Mouse (Mus musculus) liver, embryonic 12.5 days (tissue): ENCODE results near the gene Proser1. TPM values are rescaled to one million over a fixed set of nuclear protein-coding genes. Genes with fewer than 3 reads are reported as not detected.

Source experiments
- ATAC-seq: fragments of 200-750 bp; cut with Nextera tagmentation; 2 replicates; pipeline ENCODE4 v1.8.0; 2017; ENCODE audit warnings: moderate number of reproducible peaks, mild to moderate bottlenecking, moderate library complexity
- H3K27ac ChIP-seq: fragments of 300-500 bp; sonication (generic); 2 replicates; pipeline ENCODE4 v1.5.1; 2016; ENCODE audit warnings: mild to moderate bottlenecking
- H3K27me3 ChIP-seq: fragments of 300-500 bp; sonication (generic); replicated peaks from 2 replicates; pipeline ENCODE4 v1.6.1; 2016; ENCODE audit warnings: mild to moderate bottlenecking, moderate library complexity
- H3K36me3 ChIP-seq: fragments of 300-500 bp; sonication (generic); 2 replicates; pipeline ENCODE4 v1.6.1; 2016; ENCODE audit warnings: mild to moderate bottlenecking, moderate library complexity
- H3K4me1 ChIP-seq: fragments of 300-500 bp; sonication (generic); 2 replicates; pipeline ENCODE4 v1.6.1; 2016
- H3K4me2 ChIP-seq: fragments of 300-500 bp; sonication (generic); 2 replicates; pipeline ENCODE4 v1.6.1; 2016; ENCODE audit warnings: mild to moderate bottlenecking, moderate library complexity
- H3K4me3 ChIP-seq: fragments of 300-500 bp; sonication (generic); 2 replicates; pipeline ENCODE4 v1.5.1; 2016; ENCODE audit warnings: mild to moderate bottlenecking, moderate library complexity
- H3K9ac ChIP-seq: fragments of 300-500 bp; sonication (generic); 2 replicates; pipeline ENCODE4 v1.6.1; 2016; ENCODE audit warnings: mild to moderate bottlenecking, moderate library complexity
- H3K9me3 ChIP-seq: fragments of 300-500 bp; sonication (generic); replicated peaks from 2 replicates; pipeline ENCODE4 v1.6.1; 2016; ENCODE audit warnings: mild to moderate bottlenecking, moderate library complexity
- WGBS: fragments of 180-500 bp; shearing (Covaris S2); methylation state at CpG from one replicate; pipeline ENCODE4 v1.1.7; 2016; ENCODE audit not compliant: insufficient replicate concordance; 5-methylcytosine and 5-hydroxymethylcytosine counted together
- polyA plus RNA-seq: library from polyadenylated mRNA; unstranded; fragments of >200 nt; fragmentation: Nextera tagmentation; extraction: Ambion mirVana; gene quantifications from 2 replicates; pipeline ENCODE4 v1.2.1, GENCODE M21; 2016

The Proser1 gene
- polyA plus RNA-seq, 1 experiment from 2014 or later: 7.7 TPM

DNA sequence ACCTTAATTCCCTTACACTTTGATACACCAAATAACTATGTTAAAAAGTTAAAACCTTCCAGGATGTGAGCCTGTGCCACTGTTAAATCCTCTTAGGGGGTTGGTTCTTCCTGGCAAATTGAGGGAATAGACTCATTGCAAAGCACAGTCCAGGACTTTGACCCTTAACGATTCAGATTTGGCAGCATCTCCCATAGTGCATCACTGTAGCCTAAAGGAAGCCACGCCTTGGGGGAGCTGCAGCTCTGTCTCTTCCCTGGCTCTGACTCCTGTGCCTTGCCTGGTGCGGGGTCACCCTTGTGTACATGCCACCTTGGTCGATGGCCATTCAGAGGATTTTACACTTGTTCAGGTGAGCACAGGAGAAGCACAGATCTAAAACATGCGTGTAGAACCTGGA, 6.2 kb downstream of the Proser1 start:
- Histone ChIP-seq H3K27me3 (no peaks in the 10 kb centered on the region), H3K36me3 (peaks cover 73% of the 10 kb centered on the region), H3K4me3 (no peak overlapping the region), H3K4me1 (peaks cover 45% of the 10 kb centered on the region), H3K9ac (no peak overlapping the region), H3K27ac (no peak overlapping the region), H3K9me3 (no peaks in the 10 kb centered on the region), H3K4me2 (no peak overlapping the region)
- WGBS: 81% methylated on average over 5 of the region's 5 CpGs
- ATAC-seq: peak; percentile 45; the same call in 1 of the 2 replicates

DNA sequence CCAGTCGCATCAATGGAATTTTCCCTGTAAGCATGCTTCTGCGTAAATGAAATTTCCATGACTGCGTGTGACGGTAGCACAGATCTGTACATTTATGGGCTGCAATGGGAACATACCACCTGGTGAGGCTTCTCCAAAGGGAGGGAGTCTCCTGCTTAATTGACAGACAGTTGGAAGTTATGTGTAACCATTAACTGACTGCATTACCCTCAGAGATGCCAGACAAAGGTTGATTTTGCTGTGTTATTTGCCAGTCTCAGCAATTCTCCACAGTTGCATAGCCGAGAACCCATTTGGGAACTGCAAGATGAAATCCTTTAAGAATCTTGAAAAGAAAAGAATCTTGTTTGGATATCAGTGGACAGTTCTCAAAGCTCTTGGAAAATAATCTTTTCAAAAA, 8.6 kb downstream of the Proser1 start:
- Histone ChIP-seq H3K27ac (no peak overlapping the region), H3K4me3 (no peak overlapping the region), H3K9ac (no peak overlapping the region), H3K4me1 (peaks cover 22% of the 10 kb centered on the region), H3K36me3 (peaks cover 90% of the 10 kb centered on the region), H3K9me3 (no peaks in the 10 kb centered on the region), H3K27me3 (no peaks in the 10 kb centered on the region), H3K4me2 (no peak overlapping the region)
- 91% methylated on average over 5 of the region's 5 CpGs for WGBS
- no peak for ATAC-seq

DNA sequence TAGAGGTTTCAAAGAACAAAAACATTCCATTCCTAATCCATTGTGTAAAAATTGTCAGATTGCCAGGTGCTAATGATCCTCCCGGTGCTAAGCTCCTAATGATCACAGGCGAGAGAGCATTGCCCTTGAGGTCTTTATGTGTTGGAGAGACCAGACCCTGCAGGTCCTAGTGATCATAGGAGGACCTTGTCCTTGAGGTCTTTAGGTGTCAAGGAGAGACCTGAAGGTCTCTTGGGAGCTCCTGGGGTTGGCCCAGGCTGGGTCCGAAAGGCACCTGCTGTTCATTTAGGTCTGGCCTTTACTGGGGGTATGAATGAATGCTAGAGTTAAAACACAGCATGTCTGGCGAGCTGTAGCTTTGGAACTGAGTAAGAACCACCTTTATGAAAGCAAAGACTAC, 10.7 kb downstream of the Proser1 start:
- Histone ChIP-seq H3K9ac (no peak overlapping the region), H3K36me3 (peaks cover 97% of the 10 kb centered on the region), H3K9me3 (no peaks in the 10 kb centered on the region), H3K4me3 (no peak overlapping the region), H3K27me3 (no peaks in the 10 kb centered on the region), H3K4me1 (peaks cover 7% of the 10 kb centered on the region; the same call in 1 of the 2 replicates), H3K4me2 (no peak overlapping the region), H3K27ac (no peak overlapping the region)
- 80% methylated on average over 4 of the region's 4 CpGs for WGBS
- ATAC-seq: no peak

DNA sequence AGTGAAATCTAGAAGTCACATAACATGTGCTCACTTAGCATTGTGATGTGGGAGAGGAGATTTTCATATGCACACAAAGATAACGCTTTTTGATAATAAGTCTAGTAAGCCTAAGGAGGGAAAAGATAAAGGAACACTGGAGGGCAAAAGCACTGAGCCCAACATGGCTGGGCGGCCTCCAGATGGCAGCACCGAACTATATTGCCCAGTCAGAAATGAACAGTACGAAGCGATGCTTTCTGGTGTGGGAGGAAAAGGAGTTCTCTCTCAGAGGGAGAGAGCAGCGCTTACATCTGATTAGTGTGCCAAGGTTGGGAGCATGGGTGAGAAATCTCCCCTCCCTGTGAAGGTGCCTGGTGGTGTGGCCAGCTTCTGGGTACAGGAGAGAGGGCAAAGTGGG, 12.4 kb downstream of the Proser1 start:
- no peaks in the 10 kb centered on the region for H3K27me3 ChIP-seq
- peaks cover 95% of the 10 kb centered on the region for H3K36me3 ChIP-seq
- H3K4me1 ChIP-seq: no peaks in the 10 kb centered on the region
- H3K9ac ChIP-seq: no peak overlapping the region
- no peak overlapping the region for H3K4me2 ChIP-seq
- no peak overlapping the region for H3K27ac ChIP-seq
- no peak for ATAC-seq
- WGBS: 71% methylated on average over 6 of the region's 6 CpGs
- H3K9me3 ChIP-seq: no peaks in the 10 kb centered on the region
- no peak overlapping the region for H3K4me3 ChIP-seq

DNA sequence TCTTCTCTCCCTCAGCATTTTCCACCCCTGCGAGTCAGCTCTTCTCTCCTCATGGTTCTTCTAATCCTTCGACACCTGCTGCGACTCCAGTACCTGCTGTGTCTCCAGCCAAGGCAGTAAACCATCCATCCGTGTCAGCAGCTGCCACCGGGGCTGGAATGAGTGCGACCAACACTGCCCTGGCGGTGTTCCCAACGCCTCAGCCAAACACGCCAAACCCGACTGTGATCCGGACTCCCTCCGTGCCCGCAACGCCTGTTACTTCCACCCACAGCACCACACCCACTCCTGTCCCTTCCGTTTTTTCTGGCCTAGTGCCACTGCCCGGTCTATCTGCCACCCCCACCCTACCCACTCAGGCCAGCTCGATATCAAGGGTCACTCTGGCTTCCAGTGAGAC, 14.0 kb downstream of the Proser1 start:
- H3K27me3 ChIP-seq: no peaks in the 10 kb centered on the region
- no peaks in the 10 kb centered on the region for H3K9me3 ChIP-seq
- WGBS: 89% methylated on average over 17 of the region's 17 CpGs
- no peak overlapping the region for H3K4me2 ChIP-seq
- H3K9ac ChIP-seq: no peak overlapping the region
- no peak overlapping the region for H3K4me3 ChIP-seq
- no peak overlapping the region for H3K27ac ChIP-seq
- no peak for ATAC-seq
- H3K36me3 ChIP-seq: peaks cover 92% of the 10 kb centered on the region
- no peaks in the 10 kb centered on the region for H3K4me1 ChIP-seq

DNA sequence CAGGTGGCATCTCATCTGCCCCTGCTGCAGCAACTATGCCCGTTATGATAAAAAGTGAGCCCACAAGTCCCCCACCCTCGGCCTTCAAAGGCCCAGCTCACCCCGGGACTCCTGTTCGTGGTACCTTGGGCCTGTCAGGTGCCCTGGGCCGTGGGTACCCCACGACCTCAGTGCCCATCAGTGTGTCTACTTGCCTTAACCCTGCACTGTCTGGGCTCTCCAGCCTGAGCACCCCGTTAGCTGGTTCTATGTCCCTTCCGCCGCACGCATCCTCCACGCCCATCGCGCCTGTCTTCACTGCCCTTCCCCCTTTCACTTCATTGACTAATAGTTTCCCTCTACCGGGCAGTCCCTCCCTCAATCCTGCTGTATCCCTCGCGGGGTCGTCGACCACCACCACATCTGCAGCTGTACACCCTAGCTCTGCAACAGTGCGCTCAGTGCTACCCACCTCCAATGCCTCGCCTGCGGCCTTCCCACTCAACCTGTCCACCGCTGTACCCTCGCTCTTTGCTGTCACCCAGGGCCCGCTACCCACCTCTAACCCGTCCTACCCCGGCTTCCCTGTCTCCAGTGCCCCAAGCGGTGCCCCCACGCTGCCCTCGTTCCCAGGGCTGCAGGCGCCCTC, 15.1 kb downstream of the Proser1 start:
- peaks cover 84% of the 10 kb centered on the region for H3K36me3 ChIP-seq
- ATAC-seq: 0 out of 2 replicates have a peak, but pooled peaks have one; percentile 35
- H3K9me3 ChIP-seq: no peaks in the 10 kb centered on the region
- H3K27me3 ChIP-seq: no peaks in the 10 kb centered on the region
- H3K4me2 ChIP-seq: no peak overlapping the region
- no peak overlapping the region for H3K4me3 ChIP-seq
- 90% methylated on average over 30 of the region's 30 CpGs for WGBS
- no peak overlapping the region for H3K27ac ChIP-seq
- H3K9ac ChIP-seq: no peak overlapping the region
- no peaks in the 10 kb centered on the region for H3K4me1 ChIP-seq

DNA sequence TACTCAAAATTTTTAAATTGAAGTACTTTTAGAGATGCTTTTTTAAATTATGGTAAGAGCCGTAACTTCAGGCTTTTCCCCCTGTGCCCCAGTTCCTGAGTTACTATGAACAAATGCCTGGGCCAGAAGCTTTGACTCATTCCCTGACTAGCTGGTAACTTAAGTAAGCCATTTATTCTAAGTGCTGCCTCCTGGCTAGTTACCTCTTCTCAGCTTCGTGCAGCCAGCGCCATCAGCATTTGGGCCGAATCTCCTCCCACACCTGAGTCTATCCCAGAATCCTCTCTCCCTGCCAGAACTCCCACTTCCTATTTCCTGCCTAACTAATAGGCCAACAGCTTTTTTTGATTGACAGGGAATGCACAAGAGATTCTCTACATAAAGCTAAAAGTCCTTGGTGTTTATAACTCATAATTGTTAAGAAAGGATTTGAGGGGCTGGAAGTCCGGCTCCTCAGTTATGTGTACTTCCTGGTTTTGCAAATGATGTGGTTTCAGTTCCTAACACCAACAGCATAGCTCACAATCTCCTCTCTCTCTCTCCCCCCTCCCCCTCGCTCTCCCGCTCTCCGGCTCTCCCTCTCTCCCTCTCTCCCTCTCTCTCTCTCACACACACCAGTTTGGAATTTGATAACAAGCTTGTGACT, 20.1 kb downstream of the Proser1 start:
- ATAC-seq: no peak
- Histone ChIP-seq H3K27me3 (no peaks in the 10 kb centered on the region), H3K4me3 (no peak overlapping the region), H3K9ac (no peak overlapping the region), H3K4me1 (peaks cover 15% of the 10 kb centered on the region), H3K9me3 (no peaks in the 10 kb centered on the region), H3K36me3 (peaks cover 37% of the 10 kb centered on the region), H3K27ac (no peak overlapping the region), H3K4me2 (no peak overlapping the region)
- 47% methylated on average over 8 of the region's 8 CpGs for WGBS

DNA sequence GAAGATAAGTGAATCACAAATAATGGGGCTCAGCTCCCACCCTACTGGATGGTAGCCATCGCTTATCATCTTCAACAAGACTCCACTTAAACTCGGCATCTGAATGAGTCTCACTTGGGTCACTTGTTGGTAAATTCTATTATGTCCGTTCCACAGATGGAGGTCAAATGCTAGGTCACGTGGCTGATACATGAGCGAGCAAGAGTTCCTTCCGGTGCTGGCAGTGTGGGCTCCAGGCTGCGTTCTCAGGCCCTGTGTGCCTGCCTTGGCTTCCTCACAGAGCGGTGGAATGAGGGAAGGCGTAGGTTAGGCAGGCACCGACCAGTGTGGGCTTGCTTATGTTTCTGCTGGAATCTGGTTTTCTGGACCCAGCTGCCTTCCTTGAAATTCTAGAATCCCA, 23.1 kb downstream of the Proser1 start:
- H3K9me3 ChIP-seq: no peaks in the 10 kb centered on the region
- no peak overlapping the region for H3K27ac ChIP-seq
- peaks cover 15% of the 10 kb centered on the region for H3K4me1 ChIP-seq
- peaks cover 11% of the 10 kb centered on the region for H3K36me3 ChIP-seq
- H3K4me2 ChIP-seq: no peak overlapping the region
- no peak overlapping the region for H3K9ac ChIP-seq
- 72% methylated on average over 10 of the region's 10 CpGs for WGBS
- no peaks in the 10 kb centered on the region for H3K27me3 ChIP-seq
- no peak overlapping the region for H3K4me3 ChIP-seq
- ATAC-seq: no peak

DNA sequence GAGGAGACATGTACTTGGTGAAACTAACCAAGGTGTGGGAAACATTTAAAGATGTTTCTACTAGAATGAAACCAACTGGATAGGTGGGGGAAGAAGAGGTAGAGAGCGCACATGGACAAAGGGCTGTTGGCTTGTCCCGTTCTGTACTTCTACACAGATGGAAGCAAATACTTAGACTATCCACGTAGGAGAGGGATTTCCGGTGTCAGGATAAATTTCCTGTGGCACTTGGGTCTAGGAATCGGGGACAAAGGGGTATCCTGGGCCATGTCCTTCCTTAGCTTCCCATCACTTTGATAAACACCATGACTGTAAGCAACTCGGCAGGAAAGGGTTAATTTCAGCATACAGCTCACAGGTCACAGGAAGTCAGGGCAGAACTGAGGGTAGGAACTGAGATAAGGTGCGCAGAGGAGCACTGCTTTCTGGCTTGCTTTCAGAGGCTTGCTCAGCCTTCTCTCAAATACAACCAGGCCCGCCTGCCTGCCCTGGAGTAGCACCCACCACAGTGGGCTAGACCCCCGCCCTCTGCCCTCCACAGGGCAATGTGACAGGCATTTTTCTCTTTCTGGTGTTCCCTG, 23.6 kb downstream of the Proser1 start:
- H3K27ac ChIP-seq: no peak overlapping the region; the same call in 1 of the 2 replicates
- peaks cover 15% of the 10 kb centered on the region for H3K4me1 ChIP-seq
- no peaks in the 10 kb centered on the region for H3K9me3 ChIP-seq
- peak; percentile 61; the same call in 1 of the 2 replicates for ATAC-seq
- H3K27me3 ChIP-seq: no peaks in the 10 kb centered on the region
- H3K4me3 ChIP-seq: no peak overlapping the region
- no peak overlapping the region for H3K9ac ChIP-seq
- 0 out of 2 replicates have a peak overlapping the region, but pooled peaks have one; percentile 2 for H3K4me2 ChIP-seq
- H3K36me3 ChIP-seq: peaks cover 6% of the 10 kb centered on the region
- WGBS: 24% methylated on average over 9 of the region's 9 CpGs

DNA sequence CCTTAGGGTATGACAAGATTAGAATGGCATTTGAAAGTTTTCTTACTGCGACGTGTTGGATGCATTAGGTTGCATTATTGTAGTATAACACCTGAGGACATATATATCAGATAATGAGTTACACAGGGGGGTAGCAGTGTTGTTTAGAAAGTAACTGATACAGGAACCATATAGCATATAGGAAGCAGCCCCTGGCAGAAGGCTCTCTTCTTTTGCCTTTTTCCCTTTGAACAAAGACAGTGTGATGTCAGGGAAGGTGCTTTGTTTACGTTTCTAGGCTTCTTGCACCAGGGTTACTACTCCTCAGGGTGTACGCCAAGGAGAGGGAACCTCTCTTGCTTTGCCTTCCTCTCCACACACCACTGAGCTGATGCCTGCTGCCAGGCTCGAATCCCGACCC, 24.9 kb downstream of the Proser1 start, which contains the start of gene Stoml3:
Stoml3 (plus strand) TSS at position 301 of the 400 bp plus-strand sequence.
- no peaks in the 10 kb centered on the region for H3K27me3 ChIP-seq
- H3K4me1 ChIP-seq: peaks cover 15% of the 10 kb centered on the region
- 0 out of 2 replicates have a peak within 1 kb of the TSS, but pooled peaks have one; percentile 2 for H3K4me2 ChIP-seq
- H3K4me3 ChIP-seq: no peak within 1 kb of the TSS
- H3K9ac ChIP-seq: no peak within 1 kb of the TSS
- no peaks in the 10 kb centered on the region for H3K9me3 ChIP-seq
- H3K27ac ChIP-seq: no peak within 1 kb of the TSS
- no peaks in the 10 kb centered on the region for H3K36me3 ChIP-seq
- ATAC-seq: no peak
- WGBS: 65% methylated on average over 6 of the region's 6 CpGs

DNA sequence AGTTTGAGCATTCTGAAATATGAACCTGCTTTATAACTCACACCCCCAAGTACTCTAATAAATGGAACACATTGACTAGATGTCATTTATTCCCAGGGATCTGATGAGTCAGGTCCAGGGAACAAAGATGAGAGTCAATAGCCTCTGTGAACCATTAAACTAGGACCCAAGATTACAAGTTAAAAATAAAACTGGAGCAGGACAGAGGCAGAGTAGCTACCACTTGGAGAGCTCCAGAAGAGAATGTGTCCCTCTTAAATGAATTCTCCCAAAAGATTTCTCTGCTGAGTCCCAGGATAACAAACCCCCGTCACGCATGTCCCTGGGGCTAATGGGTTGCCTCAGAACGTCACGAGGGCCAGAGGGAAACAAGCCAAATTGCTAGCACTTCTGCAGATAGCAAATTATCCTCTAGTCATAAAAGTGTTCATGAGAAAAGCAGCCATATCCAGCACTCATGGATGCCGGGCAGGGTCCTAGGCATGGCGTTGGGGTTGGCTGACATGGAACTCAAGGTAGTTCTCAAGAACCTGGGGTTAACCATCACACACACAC, 35.0 kb downstream of the Proser1 start:
- H3K4me1 ChIP-seq: no peaks in the 10 kb centered on the region
- 66% methylated on average over 6 of the region's 6 CpGs for WGBS

DNA sequence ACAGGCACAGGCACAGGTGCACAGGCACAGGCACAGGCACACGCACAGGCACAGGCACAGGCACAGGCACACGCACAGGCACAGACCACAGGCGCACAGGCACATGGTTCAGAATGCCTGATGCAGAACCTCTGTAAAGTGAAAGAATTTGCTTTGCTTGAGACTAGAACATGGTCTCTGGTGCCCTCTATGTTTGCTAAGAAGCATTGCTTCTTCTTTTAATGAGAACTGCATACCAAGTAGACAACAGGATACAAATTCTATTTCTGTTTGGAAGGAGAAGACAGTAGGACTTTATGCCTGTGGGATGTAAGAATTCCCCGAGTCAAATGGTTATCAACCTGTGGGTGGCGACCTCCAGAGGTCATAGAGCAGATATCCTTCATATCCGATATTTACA, 39.0 kb downstream of the Proser1 start:
- no peaks in the 10 kb centered on the region for H3K9me3 ChIP-seq
- H3K4me1 ChIP-seq: no peaks in the 10 kb centered on the region
- no peak overlapping the region for H3K27ac ChIP-seq
- no peak overlapping the region for H3K4me2 ChIP-seq
- H3K27me3 ChIP-seq: no peaks in the 10 kb centered on the region
- H3K9ac ChIP-seq: no peak overlapping the region
- WGBS: 61% methylated on average over 6 of the region's 6 CpGs
- no peaks in the 10 kb centered on the region for H3K36me3 ChIP-seq
- H3K4me3 ChIP-seq: no peak overlapping the region
- ATAC-seq: no peak

More for the DNA sequence above, 35.0 kb downstream of the Proser1 start:
- ATAC-seq: no peak
- H3K9ac ChIP-seq: no peak overlapping the region
- no peaks in the 10 kb centered on the region for H3K9me3 ChIP-seq
- H3K27ac ChIP-seq: no peak overlapping the region
- no peaks in the 10 kb centered on the region for H3K27me3 ChIP-seq
- H3K36me3 ChIP-seq: no peaks in the 10 kb centered on the region
- H3K4me3 ChIP-seq: no peak overlapping the region
- no peak overlapping the region for H3K4me2 ChIP-seq
